Mouse (Mus musculus) heart, postnatal 0 days (tissue): ENCODE measurements at regions not wholly inside any gene's neighbourhood (a gene's known extent, or its start where the extent isn't known, plus 50 kb on each side); places are given as distances from the start of the nearest gene placed in this dataset.

ENCODE experiments used
- CTCF ChIP-seq: IDR thresholded peaks from 2 replicates; pipeline ENCODE4 v1.5.1; 2016; ENCODE audit warnings: antibody characterized with exemption, control low read depth, low read depth
- EP300 ChIP-seq: IDR thresholded peaks from 2 replicates; pipeline ENCODE4 v1.6.1; 2016; ENCODE audit warnings: antibody characterized with exemption, low read depth

- TF ChIP-seq CTCF (no peak), EP300 (no peak)
These were observed 56.7 kb upstream of the Spats2l start for GRCm38 (mm10) chr1:57717139-57717800.
